Mouse (Mus musculus): ENCODE measurements at regions not wholly inside any gene's neighbourhood (a gene's known extent, or its start where the extent isn't known, plus 50 kb on each side); places are given as distances from the start of the nearest gene placed in this dataset.

GRCm38 (mm10) chr6:118314941-118315687, 104.2 kb downstream of the Bms1 start:
- TF ChIP-seq CTCF (IDR thresholded peaks at IDR 0.05; ENCODE audit: low read depth) = no peak
- TF ChIP-seq EP300 (optimal IDR thresholded peaks at IDR 0.05) = no peak

Measured in stomach, postnatal 0 days (tissue).